Mouse (Mus musculus) bone marrow macrophage, adult 2 months (primary cell): ENCODE data around the gene Selp.

Experiments
- CTCF ChIP-seq: IDR thresholded peaks from 2 replicates; pipeline ENCODE4 v1.5.1; 2012; ENCODE audit warnings: low read depth, mild to moderate bottlenecking, low read length, moderate library complexity
- POLR2A ChIP-seq: IDR thresholded peaks from 2 replicates; pipeline ENCODE4 v1.6.1; 2012; ENCODE audit warnings: mild to moderate bottlenecking, low read depth, low read length, borderline replicate concordance

DNA sequence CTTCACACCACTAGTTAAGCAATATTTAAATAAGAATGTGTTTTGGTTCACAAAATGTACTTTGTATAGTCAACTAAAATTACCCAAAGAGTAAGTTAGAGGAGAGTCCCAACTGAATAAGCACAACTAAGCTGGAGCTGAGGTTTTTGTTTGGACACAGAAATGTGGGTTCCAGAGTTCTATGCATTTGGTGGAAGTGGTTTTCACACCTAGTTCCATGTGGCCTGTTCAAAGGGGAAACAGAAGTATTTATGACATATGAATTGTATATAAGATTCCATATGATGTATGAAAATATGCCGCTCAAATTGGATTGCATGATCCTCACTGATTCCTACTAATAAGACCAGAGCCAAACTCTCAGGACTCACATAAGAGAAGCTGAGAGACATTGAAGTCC is 39.6 kb upstream of the Selp start:
- TF ChIP-seq POLR2A (no peak), CTCF (no peak)
